Mouse (Mus musculus): ENCODE data around the gene Eif2d.
"Not testable (repeated sequence)": the region's sequence is repeated elsewhere in the genome, so short reads cannot be mapped to it uniquely, and the experiment has no call there.

Eif2d gene

DNA sequence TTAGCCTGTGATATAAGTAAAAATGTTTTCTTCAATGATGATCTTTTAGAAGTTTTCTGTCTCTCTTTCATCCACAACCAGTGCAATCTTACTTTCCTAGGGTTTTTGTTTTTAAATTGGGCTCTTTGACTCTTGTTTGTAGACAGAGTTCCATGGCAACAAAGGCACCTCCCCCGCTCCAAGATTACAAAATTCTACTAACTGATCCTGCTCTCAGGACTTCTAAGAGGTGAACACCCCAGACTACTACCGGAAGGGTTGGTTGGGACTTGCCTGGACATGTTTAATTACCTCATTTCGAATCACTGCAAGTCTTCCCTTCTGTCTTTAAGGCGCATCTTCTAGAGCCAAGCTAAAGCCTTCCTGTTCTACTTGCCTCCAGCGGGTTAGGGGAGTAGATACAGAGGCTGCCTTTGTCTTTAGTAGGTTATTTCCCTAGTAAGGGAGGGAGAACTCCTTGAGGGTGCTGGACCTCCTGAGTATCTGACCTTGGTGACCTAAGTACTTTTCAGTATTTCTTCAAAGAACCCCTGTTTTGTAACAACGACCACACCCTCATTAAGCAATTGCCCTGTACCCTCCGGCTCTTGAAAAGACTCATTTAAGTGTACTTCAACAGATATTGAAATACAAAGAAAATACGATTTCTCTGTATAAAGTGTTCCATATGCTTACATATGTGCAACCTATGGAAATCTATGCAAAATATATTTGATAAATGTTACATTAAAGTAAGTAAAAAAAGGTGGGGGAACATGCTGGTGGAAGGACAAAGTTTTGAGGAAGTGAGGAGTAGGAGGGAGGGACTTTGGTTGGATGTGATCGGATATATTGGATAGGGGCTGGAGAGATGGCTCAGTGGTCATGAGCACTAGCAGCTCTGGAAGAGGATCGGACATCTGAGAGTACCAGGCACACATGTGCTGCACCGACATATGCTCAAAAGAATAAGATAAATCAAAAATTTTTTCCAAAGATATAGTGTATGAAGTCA lies 13.6 kb upstream of the Eif2d start:
- DNase-seq (ENCODE audit: low spot score), result peak; percentile 30

DNA sequence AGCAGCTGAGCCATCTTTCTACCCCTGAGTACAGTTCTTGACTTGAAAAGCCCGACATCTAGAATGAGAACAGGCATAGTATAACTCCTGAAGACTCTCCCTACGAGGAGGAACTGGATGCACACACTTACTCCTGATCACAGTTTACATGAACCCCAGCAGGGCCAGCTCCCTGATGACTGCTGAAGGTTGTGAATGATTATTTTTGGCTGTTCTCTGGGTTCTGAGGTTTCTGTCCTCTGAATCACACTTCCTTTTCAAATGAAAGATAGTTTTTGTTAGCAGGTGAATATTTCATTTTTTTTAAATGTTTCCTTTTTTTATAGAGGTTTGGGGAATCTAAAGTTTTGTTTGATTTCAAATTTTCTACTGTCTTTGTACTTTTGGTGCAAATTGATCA lies 11.5 kb upstream of the Eif2d start:
- no peak for DNase-seq (ENCODE audit: low spot score)

DNA sequence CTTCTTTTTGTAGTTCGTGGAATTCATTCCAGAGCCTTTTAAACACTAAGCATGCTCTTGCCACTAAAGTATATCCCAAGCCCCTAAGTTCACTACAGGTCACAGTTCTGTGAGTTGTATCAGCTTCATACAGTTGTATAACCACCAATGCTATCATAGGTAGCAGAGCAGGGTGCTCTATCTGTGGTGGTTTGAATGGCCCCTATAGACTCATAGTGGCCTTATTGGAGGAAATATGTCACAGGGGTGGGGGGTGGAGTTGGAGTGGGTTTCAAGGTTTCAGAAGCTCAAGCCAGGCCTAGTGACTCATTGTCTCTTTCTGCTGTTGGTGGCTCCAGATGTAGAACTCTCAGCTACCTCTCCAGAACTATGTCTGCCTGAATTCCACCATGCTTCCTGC lies 10.5 kb upstream of the Eif2d start:
- no peak for DNase-seq (ENCODE audit: low spot score)

DNA sequence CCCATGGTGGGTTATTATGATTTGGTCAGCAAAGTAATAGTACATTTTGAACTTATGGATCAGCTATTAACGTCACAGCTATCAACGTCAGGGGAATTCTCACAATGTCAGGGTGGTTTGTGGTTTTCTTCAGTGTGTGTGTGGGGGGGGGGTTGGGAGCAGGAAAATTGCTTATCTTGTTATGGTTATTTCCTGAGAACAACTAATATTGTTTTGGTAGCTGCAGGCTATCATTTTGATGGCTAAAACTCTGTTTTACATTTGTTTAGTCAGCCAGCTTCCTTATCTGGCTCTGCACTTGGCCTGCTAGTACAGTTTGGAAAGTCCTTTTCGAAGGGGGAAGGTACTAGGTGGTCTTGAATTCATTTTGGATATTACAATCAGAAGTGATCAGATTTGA lies 7.8 kb upstream of the Eif2d start:
- not testable (repeated sequence) for DNase-seq (ENCODE audit: low spot score)

- no peak for DNase-seq (ENCODE audit: low spot score)
Observed at GRCm38 (mm10) chr1:131146181-131146614, 6.8 kb upstream of the Eif2d start.

- DNase-seq (ENCODE audit: low spot score), result no peak
Observed at GRCm38 (mm10) chr1:131149496-131149895, 3.5 kb upstream of the Eif2d start.

DNA sequence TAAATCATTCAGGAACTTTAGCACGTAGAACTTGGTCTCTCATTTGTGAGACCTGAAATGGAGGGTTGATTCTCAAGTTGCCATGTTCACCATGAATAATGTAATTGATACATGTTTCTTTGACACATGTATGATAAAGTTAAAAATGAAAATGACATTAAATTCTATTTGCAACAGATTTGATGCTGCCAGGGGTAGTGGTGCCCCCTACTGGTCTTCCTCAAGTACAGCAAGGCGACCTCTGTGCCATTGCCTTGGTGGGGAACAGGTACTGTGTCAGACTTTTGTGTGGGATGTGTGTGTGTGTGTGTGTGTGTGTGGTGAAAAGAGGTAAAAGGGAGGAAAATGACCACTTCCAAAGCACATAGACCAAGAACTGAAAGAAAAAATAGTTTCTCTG lies 2.5 kb downstream of the Eif2d start:
- DNase-seq (ENCODE audit: low spot score), result peak; percentile 64

GRCm38 (mm10) chr1:131159573-131160327 lies 6.8 kb downstream of the Eif2d start:
- DNase-seq (ENCODE audit: low spot score), result not testable (repeated sequence)

DNA sequence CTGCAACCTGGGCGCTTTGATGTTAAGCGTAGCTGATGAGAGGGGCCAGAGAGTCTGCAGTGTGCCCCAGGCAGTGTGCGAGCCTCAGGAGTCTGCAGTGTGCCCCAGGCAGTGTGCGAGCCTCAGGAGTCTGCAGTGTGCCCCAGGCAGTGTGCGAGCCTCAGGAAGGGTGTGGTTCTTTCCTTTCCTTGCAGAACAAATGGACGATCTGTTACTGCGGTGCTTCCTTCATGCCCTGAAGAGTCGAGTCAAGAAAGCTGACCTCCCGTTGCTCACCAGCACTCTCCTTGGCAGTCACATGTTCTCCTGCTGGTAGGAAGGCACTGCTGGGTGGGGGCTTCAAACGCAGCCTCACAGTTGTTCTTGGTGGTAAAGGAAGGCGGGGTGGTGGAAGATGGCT lies 8.1 kb downstream of the Eif2d start:
- DNase-seq (ENCODE audit: low spot score), result no peak

GRCm38 (mm10) chr1:131164427-131164826 lies 11.4 kb downstream of the Eif2d start:
- DNase-seq (ENCODE audit: low spot score), result peak; percentile 89

- DNase-seq (ENCODE audit: low spot score), result no peak
Observed at GRCm38 (mm10) chr1:131167612-131168011, 14.6 kb downstream of the Eif2d start.

- no peak for DNase-seq (ENCODE audit: low spot score)
Observed at GRCm38 (mm10) chr1:131173001-131173400, 20.0 kb downstream of the Eif2d start.

- no peak for DNase-seq (ENCODE audit: low spot score)
Observed at GRCm38 (mm10) chr1:131173809-131174208, 20.8 kb downstream of the Eif2d start.

GRCm38 (mm10) chr1:131174299-131174861 lies 21.4 kb downstream of the Eif2d start:
- no peak for DNase-seq (ENCODE audit: low spot score)

- no peak for DNase-seq (ENCODE audit: low spot score)
Observed at GRCm38 (mm10) chr1:131175189-131175588, 22.2 kb downstream of the Eif2d start.

- DNase-seq (ENCODE audit: low spot score), result no peak
Observed at GRCm38 (mm10) chr1:131175819-131176218, 22.8 kb downstream of the Eif2d start.

DNA sequence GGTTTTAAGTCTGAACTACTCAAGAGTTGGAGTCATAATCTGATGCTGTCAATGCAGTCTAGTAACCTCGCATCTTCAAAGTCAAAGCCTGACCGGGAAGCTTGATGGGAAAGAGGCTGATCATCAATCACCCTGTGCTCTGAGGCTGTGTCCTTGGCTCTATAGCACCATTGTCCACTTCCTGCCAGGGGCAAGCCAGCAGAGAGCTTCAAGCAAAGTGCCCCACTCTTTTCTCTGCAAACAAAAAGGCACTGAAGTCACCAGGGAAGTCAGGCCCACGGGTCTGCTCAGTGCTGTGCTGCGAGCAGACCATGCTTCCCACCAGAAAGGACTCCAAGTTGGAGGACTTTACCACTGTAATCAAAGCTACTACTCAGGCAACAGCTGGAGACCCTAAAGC lies 24.3 kb downstream of the Eif2d start:
- DNase-seq (ENCODE audit: low spot score), result no peak

DNA sequence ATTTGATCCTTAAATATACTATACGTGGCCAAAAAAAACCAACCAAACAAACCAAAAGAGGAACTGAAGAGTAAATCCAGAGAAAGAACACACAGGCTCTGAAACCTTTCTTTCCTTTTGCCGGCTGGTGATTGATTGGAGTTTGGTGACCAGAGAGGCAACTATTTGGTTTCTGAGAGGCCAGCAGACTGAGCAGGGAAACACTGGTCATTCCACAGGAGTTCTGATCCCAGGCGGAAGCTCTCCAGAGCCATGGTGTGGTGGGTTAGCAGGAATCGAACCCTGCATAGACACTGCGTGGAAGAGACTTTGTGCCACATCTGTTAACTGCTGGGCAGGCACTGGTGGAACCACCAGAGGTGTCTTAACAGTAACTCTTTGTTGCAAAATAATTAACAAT lies 25.1 kb downstream of the Eif2d start:
- DNase-seq (ENCODE audit: low spot score), result no peak

- no peak for DNase-seq (ENCODE audit: low spot score)
Observed at GRCm38 (mm10) chr1:131180386-131180785, 27.4 kb downstream of the Eif2d start.

DNA sequence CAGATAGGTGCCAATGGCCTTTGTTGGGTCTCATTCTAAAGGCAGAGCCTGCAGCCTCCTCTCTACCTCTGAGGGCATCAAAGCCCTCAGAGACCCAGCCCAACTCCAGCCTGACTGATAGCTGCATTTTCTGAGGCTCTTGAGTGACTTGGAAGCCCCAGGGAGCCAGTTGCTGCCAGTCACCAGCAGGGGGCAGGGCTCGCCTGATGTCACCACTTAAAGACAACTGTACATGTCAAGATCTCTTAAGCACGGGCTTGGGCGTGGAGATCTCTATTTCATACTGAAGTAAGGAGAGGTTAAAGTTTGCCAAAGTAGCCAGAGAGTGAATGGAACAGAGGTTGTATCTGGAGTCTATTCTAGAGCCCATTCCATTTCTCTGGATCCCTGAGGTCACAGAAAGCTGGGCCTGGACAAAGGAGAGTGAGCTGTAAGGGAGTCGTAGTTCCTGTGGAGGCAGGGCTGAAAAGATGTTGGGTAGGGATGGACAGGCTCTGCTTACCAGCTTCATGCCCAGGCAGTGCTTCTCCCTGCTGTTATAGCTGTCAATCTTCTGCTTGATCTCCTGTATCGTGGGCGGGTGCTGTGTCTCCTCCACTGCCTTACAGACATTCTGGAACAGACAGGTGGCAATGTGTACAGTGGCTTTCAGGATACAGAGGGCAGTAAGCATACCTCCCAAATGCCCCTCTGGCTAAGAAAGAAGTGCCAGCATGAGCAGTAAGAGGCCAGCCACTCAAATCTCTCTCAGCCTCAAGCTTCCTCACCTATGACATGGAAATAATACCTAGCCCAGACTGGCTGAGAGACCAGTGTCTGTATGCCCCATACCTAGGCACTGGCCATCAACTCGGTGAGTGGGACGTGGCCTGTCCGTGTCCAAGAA lies 28.9 kb downstream of the Eif2d start:
- peak; percentile 85 for DNase-seq (ENCODE audit: low spot score)

- no peak for DNase-seq (ENCODE audit: low spot score)
Observed at GRCm38 (mm10) chr1:131183201-131183600, 30.2 kb downstream of the Eif2d start.
